Mouse (Mus musculus) C2C12 (cell line): ENCODE data around the gene Rac1.

Experiments used
- CEBPB ChIP-seq: IDR thresholded peaks from one replicate; pipeline ENCODE4 v1.6.1; 2011; ENCODE audit warnings: low read depth, mild to moderate bottlenecking, control low read depth, moderate library complexity
- CTCF ChIP-seq: IDR thresholded peaks from one replicate; pipeline ENCODE4 v1.5.1; 2011; ENCODE audit not compliant: control insufficient read depth, insufficient read depth, insufficient read length
- FOSL1 ChIP-seq: IDR thresholded peaks from one replicate; pipeline ENCODE4 v1.8.0; 2011; ENCODE audit warnings: mild to moderate bottlenecking, low read length; ENCODE audit not compliant: poor library complexity, insufficient read depth, severe bottlenecking
- MAX ChIP-seq: IDR thresholded peaks from one replicate; pipeline ENCODE4 v1.6.1; 2011; ENCODE audit warnings: mild to moderate bottlenecking, control low read depth
- MYOD1 ChIP-seq: IDR thresholded peaks from one replicate; pipeline ENCODE4 v1.6.1; 2011; ENCODE audit warnings: low read depth; ENCODE audit not compliant: control insufficient read depth, insufficient read length
- MYOG ChIP-seq: IDR thresholded peaks from one replicate; pipeline ENCODE4 v1.6.1; 2011; ENCODE audit not compliant: control insufficient read depth, insufficient read length; ENCODE audit errors: extremely low read depth
- USF1 ChIP-seq: IDR thresholded peaks from one replicate; pipeline ENCODE4 v1.6.1; 2011; ENCODE audit warnings: low read depth, mild to moderate bottlenecking, control low read depth, moderate library complexity

- no peak for TF ChIP-seq CTCF
- no peak for TF ChIP-seq USF1
- TF ChIP-seq CEBPB: no peak
- no peak for TF ChIP-seq MYOG
- no peak for TF ChIP-seq FOSL1
- no peak for TF ChIP-seq MAX
- no peak for TF ChIP-seq MYOD1
Measured at GRCm38 (mm10) chr5:143471953-143472618, 55.8 kb downstream of the Rac1 start.
